Mouse (Mus musculus) spleen, postnatal 0 days (tissue): ENCODE results near the gene Fam213b. TPM values are rescaled to one million over a fixed set of nuclear protein-coding genes. Genes with fewer than 3 reads are reported as not detected.

Experiments used
- polyA plus RNA-seq: library from polyadenylated mRNA; unstranded; fragments of >200 nt; fragmentation: Nextera tagmentation; extraction: Ambion mirVana; gene quantifications from 2 replicates; pipeline ENCODE4 v1.2.1, GENCODE M21; 2015

Fam213b gene
- polyA plus RNA-seq: 17.6 and 26.8 TPM in 2 replicates

GRCm38 (mm10) chr4:154898506-154899446, at the start of gene Fam213b:
TSS of gene Fam213b (minus strand) at chr4:154899135.

GRCm38 (mm10) chr4:154928395-154929087, 29.6 kb upstream of the Fam213b start, which contains the start of gene Tnfrsf14:
TSS of gene Tnfrsf14 (minus strand) at chr4:154928563.

DNA sequence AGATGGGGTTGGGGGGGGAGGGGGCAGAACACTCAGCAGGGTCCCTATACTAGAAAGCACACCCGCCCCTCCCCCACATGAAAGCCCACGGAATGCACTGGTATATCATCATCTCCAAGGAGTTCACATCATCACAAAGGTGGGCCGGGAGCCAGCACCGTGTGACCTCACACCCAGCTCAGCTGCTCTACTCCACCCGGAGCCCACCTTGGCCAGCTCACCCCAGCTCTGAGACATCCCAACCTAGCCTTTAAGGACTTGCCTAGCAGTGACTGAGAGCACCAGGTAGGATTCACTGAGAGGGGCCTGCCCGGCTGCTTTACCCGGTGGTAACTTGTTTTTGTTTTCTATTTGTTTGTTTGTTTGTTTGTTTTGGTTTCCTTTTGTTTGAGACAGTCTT, 29.5 kb downstream of the Fam213b start, which contains the start of gene Mmel1:
Mmel1 (plus strand) TSS at position 146 of the 400 bp plus-strand sequence.

Other genes starting within 250 kb of the Fam213b start
- not detected in 2 replicates for gene Actrt2, start 231.3 kb downstream of the Fam213b start, polyA plus RNA-seq
- 0.05 TPM in 2 replicates for gene Ttc34, start 61.7 kb downstream of the Fam213b start, polyA plus RNA-seq
- gene Mmel1, start 29.6 kb downstream of the Fam213b start, polyA plus RNA-seq: 1.3 and 1.5 TPM in 2 replicates
- gene Tnfrsf14, start 29.4 kb upstream of the Fam213b start, polyA plus RNA-seq: 55.5 and 59.7 TPM in 2 replicates
- gene Hes5, start 61.8 kb upstream of the Fam213b start, polyA plus RNA-seq: 0.52 and 0.62 TPM in 2 replicates
- gene Pank4, start 65.0 kb upstream of the Fam213b start, polyA plus RNA-seq: 32.0 and 32.2 TPM in 2 replicates
- gene Plch2, start 157.6 kb upstream of the Fam213b start, polyA plus RNA-seq: 0.17 TPM in 1 of 2 replicates, not detected in the other
- gene Pex10, start 167.9 kb upstream of the Fam213b start, polyA plus RNA-seq: 5.8 and 6.6 TPM in 2 replicates
- gene Rer1, start 187.2 kb upstream of the Fam213b start, polyA plus RNA-seq: 91.1 and 94.1 TPM in 2 replicates
- 1.8 and 2.0 TPM in 2 replicates for gene Morn1, start 187.4 kb upstream of the Fam213b start, polyA plus RNA-seq